Mouse (Mus musculus): ENCODE data around the gene Kpnb1. TPM values are rescaled to one million over a fixed set of nuclear protein-coding genes. Genes with fewer than 3 reads are reported as not detected.
"Not testable (repeated sequence)": the region's sequence is repeated elsewhere in the genome, so short reads cannot be mapped to it uniquely, and the experiment has no call there.

Gene Kpnb1
- polyA plus RNA-seq, 1 experiment from 2014 or later: 51.0 TPM

DNA sequence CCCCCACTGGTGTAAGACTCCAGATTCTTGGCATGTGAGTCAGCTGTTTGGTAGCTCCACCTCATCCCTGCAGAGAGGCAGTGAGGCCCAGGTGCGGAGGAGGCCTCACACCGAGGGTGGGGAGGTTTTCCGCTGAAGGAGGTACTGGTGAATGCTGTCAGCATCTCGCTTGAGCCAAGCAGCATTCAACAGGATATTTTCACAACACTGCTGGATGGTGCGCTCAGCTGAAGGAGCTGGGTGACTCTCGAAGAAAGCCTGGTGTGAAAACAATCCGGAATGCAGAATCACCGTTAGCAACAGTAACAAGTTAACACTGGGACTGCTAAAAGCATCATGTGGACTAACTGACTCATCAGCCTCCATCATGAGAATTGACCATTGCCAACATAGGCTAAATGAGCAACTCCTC lies 19.3 kb upstream of the Kpnb1 start:
- ATAC-seq (ENCODE audit: low FRiP score, low TSS enrichment): no peak
- no peak overlapping the region for H3K4me2 ChIP-seq (replicated peaks; ENCODE audit: low read depth, low read length)
- peaks cover 17% of the 10 kb centered on the region for H3K36me3 ChIP-seq (ENCODE audit: insufficient read depth, low read length)
- H3K9me3 ChIP-seq (ENCODE audit: low read length): no peaks in the 10 kb centered on the region
- H3K4me3 ChIP-seq (ENCODE audit: low read length): no peak overlapping the region
- H3K9ac ChIP-seq (replicated peaks; ENCODE audit: low read length): no peak overlapping the region
- H3K27me3 ChIP-seq (ENCODE audit: insufficient read depth, low read length): no peaks in the 10 kb centered on the region
- no peaks in the 10 kb centered on the region for H3K4me1 ChIP-seq (ENCODE audit: insufficient read depth, low read length)
- no peak overlapping the region for H3K27ac ChIP-seq (ENCODE audit: low read length)
- 73% methylated on average over 8 of the region's 8 CpGs for WGBS

DNA sequence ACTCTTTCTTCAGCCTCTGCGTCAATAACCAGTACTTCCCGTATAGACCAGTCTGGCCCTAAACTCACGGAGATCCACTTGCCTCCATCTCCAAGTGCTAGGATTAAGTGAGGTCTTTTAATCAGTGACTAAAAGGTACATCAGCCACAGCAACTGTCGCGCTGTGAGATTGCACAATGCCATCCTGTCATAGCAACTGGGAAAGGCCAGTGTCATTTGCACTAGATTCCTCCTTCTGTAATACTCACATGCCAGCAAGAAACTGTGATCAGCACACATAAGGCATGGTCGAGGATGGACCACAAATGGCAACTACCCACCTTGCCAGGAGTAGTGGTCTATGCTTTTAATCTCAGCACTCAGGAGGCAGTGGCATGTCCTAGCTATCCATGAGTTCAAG lies 11.8 kb upstream of the Kpnb1 start:
- H3K9me3 ChIP-seq (ENCODE audit: low read length): no peaks in the 10 kb centered on the region
- ATAC-seq (ENCODE audit: low FRiP score, low TSS enrichment): no peak
- H3K27me3 ChIP-seq (ENCODE audit: insufficient read depth, low read length): no peaks in the 10 kb centered on the region
- no peak overlapping the region for H3K4me3 ChIP-seq (ENCODE audit: low read length)
- no peak overlapping the region for H3K4me2 ChIP-seq (replicated peaks; ENCODE audit: low read depth, low read length)
- H3K4me1 ChIP-seq (ENCODE audit: insufficient read depth, low read length): no peaks in the 10 kb centered on the region
- H3K36me3 ChIP-seq (ENCODE audit: insufficient read depth, low read length): no peaks in the 10 kb centered on the region
- no peak overlapping the region for H3K27ac ChIP-seq (ENCODE audit: low read length)
- 83% methylated on average over 6 of the region's 6 CpGs for WGBS
- no peak overlapping the region for H3K9ac ChIP-seq (replicated peaks; ENCODE audit: low read length)

DNA sequence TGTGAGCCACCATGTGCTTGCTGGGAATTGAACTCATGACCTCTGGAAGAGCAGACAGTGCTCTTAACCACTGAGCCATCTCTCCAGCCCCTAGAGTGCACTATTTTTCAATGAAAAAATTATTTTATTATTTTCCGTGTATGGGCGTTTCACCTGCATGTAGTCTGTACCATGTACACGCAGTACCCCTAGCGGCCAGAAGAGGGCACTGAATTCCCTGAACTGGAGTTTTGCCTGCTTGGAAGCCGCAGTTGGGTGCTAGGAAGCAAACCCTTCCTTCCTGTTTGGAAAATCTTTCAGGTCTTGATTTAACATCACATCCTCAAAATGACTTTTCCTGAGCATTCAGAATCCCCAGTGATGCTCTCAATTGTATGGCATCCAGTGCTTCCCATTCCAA lies 10.9 kb upstream of the Kpnb1 start:
- no peaks in the 10 kb centered on the region for H3K27me3 ChIP-seq (ENCODE audit: insufficient read depth, low read length)
- H3K36me3 ChIP-seq (ENCODE audit: insufficient read depth, low read length): no peaks in the 10 kb centered on the region
- H3K9ac ChIP-seq (replicated peaks; ENCODE audit: low read length): no peak overlapping the region
- no peak overlapping the region for H3K4me2 ChIP-seq (replicated peaks; ENCODE audit: low read depth, low read length)
- no peak for ATAC-seq (ENCODE audit: low FRiP score, low TSS enrichment)
- WGBS: 23% methylated on average over 5 of the region's 5 CpGs
- no peak overlapping the region for H3K27ac ChIP-seq (ENCODE audit: low read length)
- no peaks in the 10 kb centered on the region for H3K9me3 ChIP-seq (ENCODE audit: low read length)
- no peaks in the 10 kb centered on the region for H3K4me1 ChIP-seq (ENCODE audit: insufficient read depth, low read length)
- no peak overlapping the region for H3K4me3 ChIP-seq (ENCODE audit: low read length)

DNA sequence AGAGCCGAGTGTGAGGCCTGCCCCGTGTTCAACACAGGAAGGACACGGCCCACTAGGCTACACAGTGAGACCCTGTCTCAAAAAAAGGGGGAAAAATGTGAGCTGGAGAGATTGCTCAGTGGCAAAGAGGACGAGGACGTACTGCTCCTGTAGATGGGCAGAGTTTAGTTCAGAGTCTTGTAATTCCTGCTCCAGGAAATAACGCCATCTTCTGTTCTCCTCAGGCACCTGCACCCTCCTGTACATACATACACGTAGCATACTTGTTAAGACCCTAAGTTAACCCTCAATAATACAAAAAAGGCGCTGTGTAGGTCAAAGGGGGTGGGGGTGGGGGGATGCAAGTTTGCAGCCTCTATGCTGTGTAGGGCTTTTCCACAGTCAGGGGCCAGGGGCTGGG lies 9.3 kb upstream of the Kpnb1 start:
- WGBS: 79% methylated on average over 8 of the region's 8 CpGs
- H3K9me3 ChIP-seq (ENCODE audit: low read length): no peaks in the 10 kb centered on the region
- no peak overlapping the region for H3K4me2 ChIP-seq (replicated peaks; ENCODE audit: low read depth, low read length)
- H3K27me3 ChIP-seq (ENCODE audit: insufficient read depth, low read length): no peaks in the 10 kb centered on the region
- no peaks in the 10 kb centered on the region for H3K36me3 ChIP-seq (ENCODE audit: insufficient read depth, low read length)
- no peak for ATAC-seq (ENCODE audit: low FRiP score, low TSS enrichment)
- no peak overlapping the region for H3K27ac ChIP-seq (ENCODE audit: low read length)
- H3K4me3 ChIP-seq (ENCODE audit: low read length): no peak overlapping the region
- H3K9ac ChIP-seq (replicated peaks; ENCODE audit: low read length): no peak overlapping the region
- H3K4me1 ChIP-seq (ENCODE audit: insufficient read depth, low read length): no peaks in the 10 kb centered on the region

DNA sequence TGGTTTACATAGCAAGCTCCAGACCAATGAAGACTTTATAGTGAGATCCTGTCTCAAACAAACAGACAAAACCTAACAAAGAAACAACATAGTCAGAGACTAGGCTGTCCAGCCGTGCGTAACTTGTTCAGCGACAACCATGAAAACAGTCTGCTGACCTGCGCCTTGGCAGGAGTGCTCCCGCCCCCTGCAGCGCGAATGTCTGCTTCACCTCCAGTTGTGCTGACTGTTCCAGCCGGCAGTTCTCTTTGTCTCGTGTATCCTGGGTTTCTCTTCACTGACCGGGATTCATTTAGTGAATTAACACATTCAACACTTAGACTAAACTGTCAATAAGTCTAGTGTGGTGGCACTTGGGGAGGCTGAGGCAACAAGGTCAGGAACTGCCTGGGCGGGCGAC lies 8.9 kb upstream of the Kpnb1 start:
- Histone ChIP-seq H3K27me3 (ENCODE audit: insufficient read depth, low read length) (no peaks in the 10 kb centered on the region), H3K4me2 (replicated peaks; ENCODE audit: low read depth, low read length) (no peak overlapping the region), H3K36me3 (ENCODE audit: insufficient read depth, low read length) (no peaks in the 10 kb centered on the region), H3K4me3 (ENCODE audit: low read length) (no peak overlapping the region), H3K4me1 (ENCODE audit: insufficient read depth, low read length) (no peaks in the 10 kb centered on the region), H3K9me3 (ENCODE audit: low read length) (no peaks in the 10 kb centered on the region), H3K27ac (ENCODE audit: low read length) (no peak overlapping the region), H3K9ac (replicated peaks; ENCODE audit: low read length) (no peak overlapping the region)
- ATAC-seq (ENCODE audit: low FRiP score, low TSS enrichment): no peak
- WGBS: 65% methylated on average over 12 of the region's 12 CpGs

DNA sequence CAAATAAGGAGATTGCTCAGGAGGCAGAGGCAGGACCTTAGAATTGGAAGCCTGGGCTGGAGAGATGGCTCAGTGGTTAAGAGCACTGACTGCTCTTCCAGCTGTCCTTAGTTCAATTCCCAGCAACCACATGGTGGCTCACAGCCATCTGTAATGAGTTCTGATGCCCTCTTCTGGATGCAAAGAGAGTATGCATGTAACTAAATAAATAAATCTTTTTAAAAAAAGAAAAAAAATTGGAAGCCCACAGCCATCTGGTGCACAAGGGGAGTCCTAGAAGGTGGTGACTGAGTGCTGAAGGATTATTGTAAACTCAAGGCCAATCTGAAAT lies 4.9 kb upstream of the Kpnb1 start:
- Histone ChIP-seq H3K9me3 (ENCODE audit: low read length) (no peaks in the 10 kb centered on the region), H3K4me2 (replicated peaks; ENCODE audit: low read depth, low read length) (no peak overlapping the region), H3K27me3 (ENCODE audit: insufficient read depth, low read length) (no peaks in the 10 kb centered on the region), H3K9ac (replicated peaks; ENCODE audit: low read length) (no peak overlapping the region), H3K36me3 (ENCODE audit: insufficient read depth, low read length) (no peaks in the 10 kb centered on the region), H3K27ac (ENCODE audit: low read length) (no peak overlapping the region), H3K4me1 (ENCODE audit: insufficient read depth, low read length) (peaks cover 7% of the 10 kb centered on the region; the same call in 1 of the 2 replicates), H3K4me3 (ENCODE audit: low read length) (no peak overlapping the region)
- ATAC-seq (ENCODE audit: low FRiP score, low TSS enrichment): no peak

DNA sequence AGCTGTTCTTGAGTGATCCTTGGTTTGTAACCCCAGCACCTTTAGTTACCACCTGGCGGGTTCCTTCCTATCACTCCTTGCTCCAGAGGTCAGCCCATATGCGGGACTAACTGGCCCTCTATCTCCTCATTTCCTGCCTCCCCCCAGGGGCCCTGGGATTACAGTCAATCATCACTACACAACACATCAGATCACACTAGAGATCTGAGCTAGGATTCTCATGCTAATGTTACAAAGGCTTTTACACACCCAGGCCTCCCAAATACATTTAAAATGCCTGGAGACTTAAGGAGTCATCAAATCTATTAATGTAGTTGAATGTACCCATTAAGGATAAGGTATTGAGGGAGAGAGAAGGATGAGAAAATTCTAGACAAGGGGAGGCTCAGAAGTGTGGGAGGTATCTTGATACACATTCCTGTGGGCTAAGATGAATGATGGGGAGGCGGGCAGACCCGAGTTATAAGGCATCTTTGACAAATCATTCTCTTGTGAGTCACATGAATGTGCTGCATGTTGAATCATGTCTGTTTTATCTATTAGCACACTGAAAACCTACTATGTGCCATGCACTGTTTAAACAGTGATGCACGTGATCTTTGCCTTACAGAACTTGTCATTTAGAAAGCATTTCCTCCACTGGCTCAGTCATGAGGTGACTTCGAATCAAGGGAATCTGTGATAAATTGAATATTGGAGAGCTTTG lies 4.4 kb upstream of the Kpnb1 start:
- no peaks in the 10 kb centered on the region for H3K36me3 ChIP-seq (ENCODE audit: insufficient read depth, low read length)
- no peak overlapping the region for H3K4me2 ChIP-seq (replicated peaks; ENCODE audit: low read depth, low read length)
- no peak for ATAC-seq (ENCODE audit: low FRiP score, low TSS enrichment)
- 63% methylated on average over 6 of the region's 6 CpGs for WGBS
- H3K27ac ChIP-seq (ENCODE audit: low read length): no peak overlapping the region
- peaks cover 7% of the 10 kb centered on the region; the same call in 1 of the 2 replicates for H3K4me1 ChIP-seq (ENCODE audit: insufficient read depth, low read length)
- no peaks in the 10 kb centered on the region for H3K9me3 ChIP-seq (ENCODE audit: low read length)
- H3K27me3 ChIP-seq (ENCODE audit: insufficient read depth, low read length): no peaks in the 10 kb centered on the region
- no peak overlapping the region for H3K4me3 ChIP-seq (ENCODE audit: low read length)
- no peak overlapping the region for H3K9ac ChIP-seq (replicated peaks; ENCODE audit: low read length)

DNA sequence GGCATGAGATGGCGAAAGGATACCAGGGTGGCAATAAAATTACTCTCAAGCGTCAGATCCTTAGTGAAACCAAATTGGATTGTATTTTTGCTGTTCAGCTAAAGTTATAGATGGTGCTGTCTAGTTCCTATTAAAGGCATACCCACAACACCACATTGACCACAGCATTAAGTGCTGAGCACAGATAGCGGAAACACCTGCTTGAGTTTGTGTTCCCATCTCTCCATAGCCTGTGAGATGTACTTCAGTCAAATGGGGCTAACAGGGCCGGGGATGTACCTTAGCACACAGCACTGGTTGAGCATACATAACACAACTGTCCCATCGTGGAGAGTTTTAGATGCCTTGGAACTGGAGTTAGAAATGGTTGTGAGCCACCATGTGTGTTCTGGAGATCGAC lies 3.3 kb upstream of the Kpnb1 start:
- no peaks in the 10 kb centered on the region for H3K36me3 ChIP-seq (ENCODE audit: insufficient read depth, low read length)
- H3K4me2 ChIP-seq (replicated peaks; ENCODE audit: low read depth, low read length): no peak overlapping the region
- no peak overlapping the region for H3K27ac ChIP-seq (ENCODE audit: low read length)
- WGBS: 85% methylated on average over 6 of the region's 6 CpGs
- no peak for ATAC-seq (ENCODE audit: low FRiP score, low TSS enrichment)
- no peaks in the 10 kb centered on the region for H3K9me3 ChIP-seq (ENCODE audit: low read length)
- H3K27me3 ChIP-seq (ENCODE audit: insufficient read depth, low read length): no peaks in the 10 kb centered on the region
- no peak overlapping the region for H3K4me3 ChIP-seq (ENCODE audit: low read length)
- H3K9ac ChIP-seq (replicated peaks; ENCODE audit: low read length): no peak overlapping the region
- H3K4me1 ChIP-seq (ENCODE audit: insufficient read depth, low read length): peaks cover 14% of the 10 kb centered on the region

DNA sequence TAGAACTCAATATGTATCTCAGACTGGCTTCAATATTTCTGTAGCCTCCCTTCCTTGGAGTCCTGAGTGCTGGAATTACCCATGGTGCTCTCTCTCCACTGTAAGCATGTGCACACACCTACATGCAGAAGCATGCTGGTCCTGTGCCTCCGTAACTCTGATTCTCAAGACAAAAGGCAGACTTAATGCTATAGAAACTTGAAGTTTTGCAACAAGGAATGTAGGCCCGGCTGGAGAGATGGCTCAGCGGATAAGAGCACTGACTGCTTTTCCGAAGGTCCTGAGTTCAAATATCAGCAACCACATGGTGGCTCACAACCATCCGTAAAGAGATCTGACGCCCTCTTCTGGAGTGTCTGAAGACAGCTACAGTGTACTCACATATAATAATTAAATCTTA lies 2.0 kb upstream of the Kpnb1 start:
- not testable (repeated sequence) for H3K27me3 ChIP-seq (ENCODE audit: insufficient read depth, low read length); H3K27ac ChIP-seq (ENCODE audit: low read length); H3K4me3 ChIP-seq (ENCODE audit: low read length); H3K36me3 ChIP-seq (ENCODE audit: insufficient read depth, low read length); H3K4me2 ChIP-seq (replicated peaks; ENCODE audit: low read depth, low read length); H3K9me3 ChIP-seq (ENCODE audit: low read length); H3K9ac ChIP-seq (replicated peaks; ENCODE audit: low read length); ATAC-seq (ENCODE audit: low FRiP score, low TSS enrichment)
- WGBS: 92% methylated on average over 6 of the region's 6 CpGs
- H3K4me1 ChIP-seq (ENCODE audit: insufficient read depth, low read length): peaks cover 26% of the 10 kb centered on the region

DNA sequence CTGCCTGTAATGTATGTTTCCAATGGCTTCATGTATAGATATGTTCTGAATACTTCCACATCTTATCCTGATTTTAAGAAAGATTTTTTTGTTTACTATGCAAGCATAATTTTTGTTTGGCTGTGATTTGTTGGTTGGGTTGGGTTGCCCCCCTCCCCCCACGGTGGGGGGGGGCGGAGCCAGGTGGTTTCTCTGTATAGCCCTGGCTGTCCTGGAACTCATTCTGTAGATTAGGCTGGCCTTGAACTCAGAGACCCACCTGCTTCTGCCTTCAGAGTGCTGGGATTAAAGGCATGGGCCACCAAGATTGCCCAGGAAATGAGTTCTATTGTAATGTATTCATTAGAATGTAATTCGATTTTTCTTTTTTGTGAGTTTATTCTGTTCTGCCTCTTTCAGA lies 1.6 kb upstream of the Kpnb1 start:
- Histone ChIP-seq H3K27ac (ENCODE audit: low read length) (peak overlapping the region; percentile 94; the same call in 1 of the 2 replicates), H3K9ac (replicated peaks; ENCODE audit: low read length) (no peak overlapping the region), H3K4me1 (ENCODE audit: insufficient read depth, low read length) (peaks cover 27% of the 10 kb centered on the region), H3K27me3 (ENCODE audit: insufficient read depth, low read length) (no peaks in the 10 kb centered on the region), H3K4me2 (replicated peaks; ENCODE audit: low read depth, low read length) (peak overlapping the region; percentile 60), H3K36me3 (ENCODE audit: insufficient read depth, low read length) (peaks cover 10% of the 10 kb centered on the region), H3K9me3 (ENCODE audit: low read length) (no peaks in the 10 kb centered on the region), H3K4me3 (ENCODE audit: low read length) (peak overlapping the region; percentile 84)
- no peak for ATAC-seq (ENCODE audit: low FRiP score, low TSS enrichment)
- 41% methylated on average over 3 of the region's 3 CpGs for WGBS

Data from kidney, embryonic 16.5 days (tissue).